Mouse (Mus musculus): ENCODE results near the gene Tbck. TPM values are rescaled to one million over a fixed set of nuclear protein-coding genes. Genes with fewer than 3 reads are reported as not detected.

Tbck gene
- polyA plus RNA-seq, 1 experiment, result 9.6 TPM

DNA sequence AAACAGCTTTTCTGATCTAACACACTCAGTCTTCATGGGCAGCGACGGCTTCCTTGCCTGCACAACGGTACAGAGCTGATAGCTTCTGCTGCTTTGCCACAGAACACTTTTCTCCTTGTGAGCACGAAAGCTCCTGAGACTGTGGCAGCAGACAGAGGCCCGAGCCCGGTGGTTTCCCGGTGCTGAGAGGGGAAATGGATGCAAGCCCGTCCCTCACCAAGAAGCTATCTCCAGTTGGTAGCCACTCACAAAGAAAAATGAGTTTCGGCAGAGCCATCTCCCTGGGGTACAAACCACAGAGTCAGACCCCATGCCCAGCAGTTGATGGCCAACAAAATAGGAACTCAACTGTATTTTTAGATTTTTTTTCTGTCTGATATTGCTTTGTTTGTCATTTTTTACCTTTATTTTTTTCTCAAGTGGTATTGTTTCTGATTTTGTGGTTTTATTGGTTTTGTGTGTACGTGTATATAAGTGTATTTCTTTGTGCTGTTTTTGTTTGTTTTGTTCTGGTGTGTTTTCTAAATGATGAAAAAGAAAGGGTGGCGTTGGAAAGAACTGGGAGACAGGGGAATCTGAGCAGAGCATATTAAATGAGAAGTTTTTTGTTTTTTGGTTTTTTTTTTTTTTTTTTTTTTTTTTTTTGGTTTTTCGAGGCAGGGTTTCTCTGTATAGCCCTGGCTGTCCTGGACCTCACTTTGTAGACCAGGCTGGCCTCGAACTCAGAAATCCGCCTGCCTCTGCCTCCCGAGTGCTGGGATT is 154.9 kb downstream of the Tbck start:
- Histone ChIP-seq H3K4me3 (ENCODE audit: insufficient read depth, low read depth, low read length) (no peak overlapping the region), H3K4me1 (ENCODE audit: control insufficient read depth, insufficient read depth, insufficient read length, low read length) (no peaks in the 10 kb centered on the region), H3K27ac (replicated peaks; ENCODE audit: low read depth, low read length) (no peak overlapping the region)

DNA sequence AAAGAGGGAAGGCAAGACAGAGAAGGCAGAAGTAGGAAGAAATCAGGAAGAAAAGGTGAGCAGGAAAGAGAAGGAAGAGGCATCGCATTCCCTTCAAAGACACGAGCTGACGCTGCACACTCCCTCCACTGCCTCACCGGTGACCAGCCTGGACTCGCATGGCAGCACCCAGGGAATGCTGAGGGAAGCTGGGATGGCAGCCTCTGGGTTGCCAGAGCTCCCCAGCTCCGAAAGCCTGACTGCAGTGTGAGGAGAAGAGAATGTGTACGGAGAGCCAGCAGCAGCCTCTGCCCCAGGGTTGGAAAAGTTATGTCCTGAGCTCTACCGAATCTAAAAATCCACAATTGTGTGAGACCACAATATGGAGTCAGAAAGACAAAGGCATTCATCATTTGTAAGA is 155.6 kb downstream of the Tbck start:
- H3K27ac ChIP-seq (replicated peaks; ENCODE audit: low read depth, low read length), result no peak overlapping the region

DNA sequence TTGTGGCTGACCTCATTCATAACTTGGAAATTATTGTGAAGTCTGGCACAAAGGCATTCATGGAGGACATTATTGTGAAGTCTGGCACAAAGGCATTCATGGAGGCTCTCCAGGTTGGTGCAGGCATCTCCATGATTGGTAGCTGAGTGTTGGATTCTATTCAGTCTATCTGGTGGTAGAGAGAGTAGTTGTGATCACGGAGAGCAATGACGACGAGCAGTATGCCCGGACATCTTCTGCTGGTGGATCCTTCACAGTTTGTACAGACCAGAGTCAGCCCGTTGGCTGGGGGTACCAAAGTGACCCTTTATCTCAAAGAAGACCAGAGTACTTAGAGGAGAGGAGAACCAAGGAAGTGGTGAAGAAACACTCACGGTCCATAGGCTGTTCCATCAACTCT is 158.7 kb downstream of the Tbck start:
- H3K27ac ChIP-seq (replicated peaks; ENCODE audit: low read depth, low read length), result no peak overlapping the region
- no peaks in the 10 kb centered on the region for H3K4me1 ChIP-seq (ENCODE audit: control insufficient read depth, insufficient read depth, insufficient read length, low read length)

More for the DNA sequence above, 155.6 kb downstream of the Tbck start:
- no peaks in the 10 kb centered on the region for H3K4me1 ChIP-seq (ENCODE audit: control insufficient read depth, insufficient read depth, insufficient read length, low read length)
- no peak overlapping the region for H3K4me3 ChIP-seq (ENCODE audit: insufficient read depth, low read depth, low read length)

DNA sequence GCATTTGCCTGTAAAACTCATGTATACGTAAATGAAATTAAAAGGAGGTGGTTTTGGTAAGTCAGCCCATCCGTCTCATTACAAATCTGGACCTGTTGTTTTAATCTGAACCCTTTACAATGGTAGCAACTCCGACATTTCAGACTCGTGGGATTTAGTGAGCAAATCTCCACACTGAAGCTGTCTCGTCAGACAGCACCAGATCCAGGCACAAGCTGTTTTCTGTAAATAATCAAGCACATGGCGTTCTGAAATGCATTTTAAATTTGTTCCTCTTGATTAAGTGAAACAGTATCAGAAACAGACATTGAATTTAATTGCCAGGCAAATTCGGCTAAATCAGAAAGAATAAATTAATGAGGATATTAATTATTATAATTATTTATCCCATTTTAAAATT is 165.7 kb downstream of the Tbck start:
- Histone ChIP-seq H3K27ac (replicated peaks; ENCODE audit: low read depth, low read length) (no peak overlapping the region), H3K4me3 (ENCODE audit: insufficient read depth, low read depth, low read length) (no peak overlapping the region), H3K4me1 (ENCODE audit: control insufficient read depth, insufficient read depth, insufficient read length, low read length) (peaks cover 2% of the 10 kb centered on the region; the same call in 1 of the 2 replicates)

More for the DNA sequence above, 158.7 kb downstream of the Tbck start:
- no peak overlapping the region for H3K4me3 ChIP-seq (ENCODE audit: insufficient read depth, low read depth, low read length)

DNA sequence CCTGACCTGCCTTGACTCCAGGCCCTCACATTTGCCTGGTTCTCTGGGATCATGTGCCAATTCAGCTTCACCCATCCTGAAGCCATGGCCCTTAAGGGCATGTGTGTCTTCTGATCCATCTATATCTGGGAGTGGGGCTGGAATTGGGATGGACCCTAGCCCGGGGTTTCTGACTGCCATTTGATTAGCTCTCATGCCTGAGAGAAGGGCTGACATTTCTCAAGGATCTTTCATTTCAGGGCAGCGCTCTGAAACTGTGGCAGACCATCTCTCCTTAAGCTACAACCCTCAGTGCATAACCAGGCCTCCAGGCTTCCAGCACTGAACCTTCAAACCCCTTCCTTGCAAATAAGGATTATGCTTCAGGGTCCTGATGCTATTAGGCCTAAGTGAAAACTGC is 166.5 kb downstream of the Tbck start:
- no peak overlapping the region for H3K27ac ChIP-seq (replicated peaks; ENCODE audit: low read depth, low read length)
- H3K4me1 ChIP-seq (ENCODE audit: control insufficient read depth, insufficient read depth, insufficient read length, low read length), result peaks cover 2% of the 10 kb centered on the region; the same call in 1 of the 2 replicates
- H3K4me3 ChIP-seq (ENCODE audit: insufficient read depth, low read depth, low read length), result no peak overlapping the region

DNA sequence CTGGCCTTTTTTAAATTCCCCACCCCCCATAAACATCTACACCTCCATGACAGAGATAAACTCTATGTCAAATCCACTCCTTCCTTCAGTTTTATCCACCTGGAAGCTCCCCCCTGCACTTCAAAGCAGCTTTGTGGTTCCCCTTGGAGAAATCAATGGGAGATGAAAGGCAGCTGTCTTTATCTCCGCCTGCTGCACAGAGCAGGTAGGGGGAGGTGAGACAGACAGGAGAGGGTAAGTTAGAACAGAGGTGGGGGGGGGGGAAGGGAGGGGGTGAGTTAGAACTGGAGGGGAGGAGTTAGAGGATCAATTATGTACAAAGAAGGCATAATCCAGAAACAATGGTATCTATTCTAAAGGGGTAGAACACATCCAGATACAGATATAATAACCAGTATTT is 167.5 kb downstream of the Tbck start:
- no peak overlapping the region for H3K27ac ChIP-seq (replicated peaks; ENCODE audit: low read depth, low read length)
- H3K4me3 ChIP-seq (ENCODE audit: insufficient read depth, low read depth, low read length), result no peak overlapping the region
- H3K4me1 ChIP-seq (ENCODE audit: control insufficient read depth, insufficient read depth, insufficient read length, low read length), result peaks cover 3% of the 10 kb centered on the region

DNA sequence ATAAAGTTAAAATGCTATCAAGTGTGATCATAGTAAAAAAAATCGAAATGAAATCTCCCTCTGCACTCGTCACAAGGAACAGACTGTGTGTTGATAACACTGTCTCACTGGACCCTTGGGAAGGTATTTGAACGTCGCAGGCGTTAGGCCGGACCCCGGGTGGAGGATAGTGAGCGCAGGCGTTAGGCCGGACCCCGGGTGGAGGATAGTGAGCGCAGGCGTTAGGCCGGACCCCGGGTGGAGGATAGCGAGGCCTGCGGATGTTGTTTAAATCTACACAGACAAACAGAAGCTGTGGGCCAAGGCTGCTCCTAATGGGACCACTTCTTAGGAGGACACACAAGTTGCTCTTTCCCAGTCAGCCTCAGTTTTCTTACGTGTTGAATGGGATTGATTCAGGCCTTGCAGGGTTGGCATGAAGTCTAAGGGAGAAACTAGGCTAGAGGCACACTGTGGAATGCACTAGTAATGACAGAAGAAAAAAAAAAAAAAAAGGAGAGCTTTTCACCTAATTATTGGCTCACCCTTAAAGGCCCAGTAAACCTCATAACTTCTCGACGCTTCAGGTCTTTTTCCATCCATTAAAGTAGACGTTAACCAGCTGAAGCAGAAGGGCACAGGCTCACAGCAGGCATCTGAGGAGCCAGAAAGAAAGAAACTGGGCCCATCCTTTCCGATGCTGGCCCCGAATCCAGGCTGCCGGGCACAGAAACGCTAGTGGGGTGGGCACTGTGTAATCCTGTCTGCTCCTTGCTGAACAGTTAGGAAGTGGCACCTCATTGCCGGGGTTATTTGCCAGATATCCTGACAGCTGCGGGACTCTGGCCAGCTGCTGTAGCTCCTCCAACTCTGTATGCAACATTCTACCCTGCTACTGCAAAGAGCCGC is 168.1 kb downstream of the Tbck start:
- peaks cover 6% of the 10 kb centered on the region for H3K4me1 ChIP-seq (ENCODE audit: control insufficient read depth, insufficient read depth, insufficient read length, low read length)
- H3K27ac ChIP-seq (replicated peaks; ENCODE audit: low read depth, low read length), result peak overlapping the region; percentile 90
- H3K4me3 ChIP-seq (ENCODE audit: insufficient read depth, low read depth, low read length), result peak overlapping the region; percentile 47

DNA sequence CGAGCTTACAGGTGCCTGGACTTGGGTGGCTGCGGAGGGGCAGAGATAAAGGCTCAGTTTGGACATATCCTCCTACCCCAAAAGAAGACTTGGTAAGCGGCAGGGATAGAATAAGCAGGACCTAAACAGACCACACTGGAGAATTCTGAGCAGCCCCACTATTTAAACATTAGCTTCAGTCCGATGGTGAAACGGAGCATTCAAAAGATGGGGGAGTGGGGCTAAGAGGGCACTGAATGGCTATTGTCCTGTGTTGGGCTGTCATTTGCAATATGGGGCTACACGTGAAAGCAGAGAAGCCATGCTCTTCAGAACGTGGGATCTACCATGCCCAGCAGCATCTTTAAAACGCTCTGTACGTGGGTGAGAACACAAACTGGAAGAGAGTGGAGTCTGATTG is 170.3 kb downstream of the Tbck start:
- H3K4me1 ChIP-seq (ENCODE audit: control insufficient read depth, insufficient read depth, insufficient read length, low read length), result peaks cover 9% of the 10 kb centered on the region
- no peak overlapping the region for H3K27ac ChIP-seq (replicated peaks; ENCODE audit: low read depth, low read length)
- H3K4me3 ChIP-seq (ENCODE audit: insufficient read depth, low read depth, low read length), result no peak overlapping the region

DNA sequence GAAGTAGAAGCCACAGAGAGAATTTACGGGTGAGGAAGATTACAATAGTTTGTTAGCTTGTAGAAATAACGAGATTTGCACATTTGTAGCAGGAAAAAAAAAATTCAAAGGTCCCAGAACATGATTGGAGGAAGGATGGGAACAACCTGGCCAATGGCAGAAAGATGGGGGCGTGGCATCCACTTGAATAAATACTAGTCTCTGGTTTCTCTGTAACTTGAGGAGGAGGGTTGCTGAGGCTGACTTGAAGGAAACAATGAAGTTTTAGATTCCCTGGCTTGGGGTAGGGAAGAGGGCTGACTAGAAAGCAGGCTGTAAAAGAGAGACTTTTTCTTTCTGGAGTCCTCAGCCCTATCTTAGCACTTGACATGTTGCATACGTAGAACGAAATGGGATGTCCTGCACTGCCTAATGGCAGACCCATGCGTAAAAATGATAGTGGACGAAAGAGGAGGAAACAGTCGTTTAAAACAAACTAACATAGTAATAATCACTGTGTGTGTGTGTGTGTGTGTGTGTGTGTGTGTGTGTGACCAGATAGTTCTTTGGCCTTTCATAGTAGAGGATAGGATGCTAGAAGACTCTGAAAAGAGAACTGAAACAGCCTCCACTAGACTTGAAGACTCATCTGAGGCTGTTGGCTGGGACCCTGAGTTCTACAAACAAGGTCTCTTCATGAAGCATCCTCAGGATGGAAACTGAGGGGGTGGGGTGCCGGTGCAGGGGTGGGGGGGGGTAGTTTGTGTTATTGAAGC is 171.7 kb downstream of the Tbck start:
- peaks cover 9% of the 10 kb centered on the region for H3K4me1 ChIP-seq (ENCODE audit: control insufficient read depth, insufficient read depth, insufficient read length, low read length)
- no peak overlapping the region for H3K27ac ChIP-seq (replicated peaks; ENCODE audit: low read depth, low read length)
- H3K4me3 ChIP-seq (ENCODE audit: insufficient read depth, low read depth, low read length), result no peak overlapping the region

DNA sequence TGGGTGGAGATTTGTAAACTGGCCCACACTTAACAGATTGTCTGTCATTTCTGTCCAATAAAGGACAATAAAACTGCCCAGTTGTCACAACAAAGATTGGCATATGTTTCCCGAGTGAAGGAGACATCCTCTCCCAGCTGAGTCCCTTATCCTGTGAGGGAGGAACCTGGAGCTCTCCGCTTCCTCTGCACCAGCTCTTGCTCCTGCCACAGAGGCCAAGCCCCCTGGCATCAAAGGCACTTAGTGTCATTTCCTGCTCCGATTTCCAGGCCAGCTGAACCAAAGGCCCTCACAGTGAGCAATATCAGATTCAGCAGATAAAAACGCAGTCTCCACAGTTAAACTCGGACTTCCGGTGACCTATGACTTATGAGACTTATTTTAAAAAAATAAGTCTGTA is 172.7 kb downstream of the Tbck start:
- Histone ChIP-seq H3K27ac (replicated peaks; ENCODE audit: low read depth, low read length) (no peak overlapping the region), H3K4me1 (ENCODE audit: control insufficient read depth, insufficient read depth, insufficient read length, low read length) (peaks cover 9% of the 10 kb centered on the region), H3K4me3 (ENCODE audit: insufficient read depth, low read depth, low read length) (no peak overlapping the region)

DNA sequence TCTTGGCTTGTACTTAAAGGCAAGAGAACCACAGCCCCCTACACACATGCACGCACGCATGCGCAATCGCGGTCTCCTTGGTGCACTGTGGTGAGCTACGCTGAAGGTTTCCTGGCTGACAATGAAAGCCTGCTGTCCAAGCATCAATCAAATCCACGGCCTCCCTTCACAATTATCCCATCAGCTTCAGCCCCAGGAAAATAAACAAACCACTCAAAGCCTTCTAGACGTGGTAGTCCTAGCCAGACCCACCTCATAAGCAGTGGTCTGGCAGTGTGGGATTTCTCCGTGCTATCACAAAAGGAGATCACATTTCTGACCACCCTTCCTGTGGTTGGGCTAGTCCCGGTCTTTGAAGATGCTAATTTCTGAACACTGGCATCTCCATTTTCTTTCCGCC is 174.9 kb downstream of the Tbck start:
- H3K4me1 ChIP-seq (ENCODE audit: control insufficient read depth, insufficient read depth, insufficient read length, low read length), result peaks cover 7% of the 10 kb centered on the region; the same call in 1 of the 2 replicates
- no peak overlapping the region for H3K4me3 ChIP-seq (ENCODE audit: insufficient read depth, low read depth, low read length)
- no peak overlapping the region for H3K27ac ChIP-seq (replicated peaks; ENCODE audit: low read depth, low read length)

DNA sequence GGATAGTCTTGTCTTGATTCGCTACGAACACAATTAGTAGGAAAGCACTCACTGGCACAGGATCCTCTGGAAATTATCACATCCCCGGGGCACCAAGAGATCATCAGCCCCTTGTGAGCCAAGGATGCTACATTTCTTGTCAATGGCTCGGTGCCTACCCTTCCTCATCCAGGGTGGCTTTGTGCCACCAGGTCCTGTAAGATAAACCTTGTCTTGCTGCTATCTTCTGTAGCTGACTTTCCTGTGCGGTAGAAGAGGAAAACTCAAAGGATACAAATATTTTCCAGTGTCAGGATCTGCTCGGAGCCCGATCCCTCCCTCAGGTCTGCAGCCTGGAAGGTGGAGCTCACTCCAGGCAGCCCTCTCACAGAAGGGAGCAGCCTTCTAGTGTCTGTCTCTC is 175.6 kb downstream of the Tbck start:
- H3K4me3 ChIP-seq (ENCODE audit: insufficient read depth, low read depth, low read length), result no peak overlapping the region
- peaks cover 7% of the 10 kb centered on the region; the same call in 1 of the 2 replicates for H3K4me1 ChIP-seq (ENCODE audit: control insufficient read depth, insufficient read depth, insufficient read length, low read length)
- no peak overlapping the region for H3K27ac ChIP-seq (replicated peaks; ENCODE audit: low read depth, low read length)

DNA sequence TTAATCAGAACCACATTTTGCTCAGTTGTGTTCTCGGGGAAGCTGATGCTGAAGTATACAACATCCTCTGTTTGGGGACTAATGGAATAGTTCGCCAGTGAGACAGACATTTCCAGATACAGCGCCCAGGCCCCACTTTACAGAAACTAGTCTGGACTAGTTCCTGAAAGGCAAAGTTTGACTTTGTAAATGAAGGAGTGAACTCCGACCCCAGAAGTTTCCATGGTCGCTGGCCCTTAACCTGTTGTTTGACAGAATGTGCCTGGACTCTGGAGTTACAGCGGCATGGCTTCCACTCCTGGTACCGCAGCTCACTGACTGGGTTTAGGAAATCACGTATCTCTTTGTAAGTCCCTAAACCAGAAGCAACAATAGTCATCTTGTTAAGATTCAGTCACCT is 176.9 kb downstream of the Tbck start:
- Histone ChIP-seq H3K4me1 (ENCODE audit: control insufficient read depth, insufficient read depth, insufficient read length, low read length) (peaks cover 7% of the 10 kb centered on the region; the same call in 1 of the 2 replicates), H3K4me3 (ENCODE audit: insufficient read depth, low read depth, low read length) (no peak overlapping the region), H3K27ac (replicated peaks; ENCODE audit: low read depth, low read length) (no peak overlapping the region)

DNA sequence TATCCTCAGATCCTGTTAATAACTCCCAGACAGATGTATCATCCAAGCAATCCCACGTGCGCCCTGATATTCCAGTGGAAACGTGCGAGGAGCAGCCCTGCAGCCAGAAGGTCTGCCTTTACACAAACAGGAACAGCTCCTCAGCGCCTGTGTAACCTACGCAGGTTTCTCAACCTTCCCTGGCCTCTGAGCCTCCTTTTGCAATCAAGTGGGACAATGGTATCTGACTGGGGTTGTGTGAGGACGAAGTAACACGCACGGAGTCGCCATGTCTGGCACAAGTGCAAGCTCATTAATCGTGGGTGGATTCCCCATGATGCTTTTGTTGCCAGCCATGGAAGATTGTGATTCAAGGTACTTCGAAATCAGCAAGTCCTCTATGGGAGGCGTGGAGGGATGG is 179.9 kb downstream of the Tbck start:
- no peaks in the 10 kb centered on the region for H3K4me1 ChIP-seq (ENCODE audit: control insufficient read depth, insufficient read depth, insufficient read length, low read length)
- H3K4me3 ChIP-seq (ENCODE audit: insufficient read depth, low read depth, low read length), result no peak overlapping the region
- no peak overlapping the region for H3K27ac ChIP-seq (replicated peaks; ENCODE audit: low read depth, low read length)

DNA sequence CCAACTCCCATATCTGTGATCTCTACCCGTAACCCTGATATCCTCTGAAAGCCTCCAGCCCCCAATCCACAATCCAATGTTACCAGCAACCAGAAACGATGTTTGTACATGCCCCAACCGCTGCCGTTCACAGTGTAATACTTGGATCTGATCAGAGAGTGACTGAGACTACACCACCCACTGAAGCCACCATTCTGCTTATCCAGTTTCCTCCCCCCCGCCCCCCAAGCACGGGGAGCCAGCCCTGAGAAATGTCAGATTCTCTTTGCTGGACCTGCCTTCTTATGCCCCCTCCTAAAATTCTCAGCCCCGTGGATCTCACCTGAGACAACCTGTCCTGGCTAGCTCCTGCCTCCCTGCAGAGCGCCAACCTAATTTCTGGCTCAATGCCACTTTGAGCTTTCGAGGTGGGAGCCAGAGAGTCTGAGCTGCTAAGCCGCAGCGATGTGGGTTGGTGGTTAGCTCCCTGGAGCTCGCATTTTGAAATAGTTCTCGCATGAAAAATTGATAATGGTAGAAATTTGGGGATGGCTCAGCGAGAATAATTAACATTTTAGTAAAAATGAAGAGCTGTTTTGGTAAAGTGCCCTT is 180.5 kb downstream of the Tbck start:
- no peak overlapping the region for H3K27ac ChIP-seq (replicated peaks; ENCODE audit: low read depth, low read length)
- H3K4me1 ChIP-seq (ENCODE audit: control insufficient read depth, insufficient read depth, insufficient read length, low read length), result no peaks in the 10 kb centered on the region
- H3K4me3 ChIP-seq (ENCODE audit: insufficient read depth, low read depth, low read length), result no peak overlapping the region

Data from brown adipose tissue, adult 24 weeks (tissue).